10 mouse cellular contexts compared by ENCODE assay signal in genomic region chr2:168990061-168990753, GRCm38 (mm10). TPM values are rescaled to one million over a fixed set of nuclear protein-coding genes. Genes with fewer than 3 reads are reported as not detected.
DNase-seq lines count a peak whose midpoint lies in the region; ATAC-seq and TF ChIP-seq lines count a peak whose summit lies in the region.
"Had no signal": no experiment of that assay in that cellular context is flagged by ENCODE, and none has a peak within 500 bp of the region (broad histone marks: within the 10 kb centered on the region; RNA-seq: fewer than 3 reads in every experiment).

No protein-coding gene starts in this region.

- intact Hi-C loops in gastrocnemius, postnatal 14 days (cut with DNase I; ENCODE audit: low total_unique reads) = no loop called here

- no peaks in the 10 kb centered on the region for H3K36me3 ChIP-seq in embryonic facial prominence, embryonic 11.5 days (replicated peaks; ENCODE audit: control insufficient read depth, insufficient read depth, low read depth, low read length)
- H3K36me3 ChIP-seq in embryonic facial prominence, embryonic 10.5 days (replicated peaks) = peaks cover 8% of the 10 kb centered on the region; the same call in 1 of the 2 replicates
- no peaks in the 10 kb centered on the region for H3K36me3 ChIP-seq in liver, postnatal 0 days (replicated peaks; ENCODE audit: insufficient read depth, low read length)
- H3K36me3 ChIP-seq in liver, embryonic 12.5 days = no peaks in the 10 kb centered on the region
- no peaks in the 10 kb centered on the region for H3K36me3 ChIP-seq in hindbrain, embryonic 13.5 days
- no peaks in the 10 kb centered on the region for H3K36me3 ChIP-seq in neural tube, embryonic 15.5 days
- H3K36me3 ChIP-seq: embryonic facial prominence, embryonic 15.5 days; stomach, embryonic 15.5 days had no signal

- H3K9ac ChIP-seq in embryonic facial prominence, embryonic 11.5 days (replicated peaks; ENCODE audit: low read length) = no peak overlapping the region
- no peak overlapping the region for H3K9ac ChIP-seq in liver, postnatal 0 days (replicated peaks)
- H3K9ac ChIP-seq in liver, embryonic 12.5 days = no peak overlapping the region
- H3K9ac ChIP-seq in hindbrain, embryonic 13.5 days = peak overlapping the region; percentile 29; the same call in 1 of the 2 replicates
- peak overlapping the region; percentile 30; the same call in 1 of the 2 replicates for H3K9ac ChIP-seq in neural tube, embryonic 15.5 days (replicated peaks)
- H3K9ac ChIP-seq: embryonic facial prominence, embryonic 15.5 days; stomach, embryonic 15.5 days had no signal

- DNase-seq in embryonic facial prominence, embryonic 11.5 days (ENCODE audit: low spot score) = peak; percentile 72
- no peak for DNase-seq in embryonic facial prominence, embryonic 10.5 days (ENCODE audit: low spot score)
- no peak for DNase-seq in liver, postnatal 0 days
- DNase-seq in gastrocnemius, postnatal 14 days = no peak
- DNase-seq in frontal cortex, postnatal 25 days (ENCODE audit: low spot score in 2 of 2) = no peak

- no peaks in the 10 kb centered on the region for H3K27me3 ChIP-seq in embryonic facial prominence, embryonic 11.5 days (ENCODE audit: control insufficient read depth, insufficient read depth, low read length)
- H3K27me3 ChIP-seq in embryonic facial prominence, embryonic 10.5 days (replicated peaks; ENCODE audit: low read depth, poor library complexity, severe bottlenecking) = no peaks in the 10 kb centered on the region
- no peaks in the 10 kb centered on the region for H3K27me3 ChIP-seq in liver, postnatal 0 days (ENCODE audit: insufficient read depth, low read length)
- H3K27me3 ChIP-seq in liver, embryonic 12.5 days (replicated peaks) = no peaks in the 10 kb centered on the region
- no peaks in the 10 kb centered on the region for H3K27me3 ChIP-seq in hindbrain, embryonic 13.5 days
- H3K27me3 ChIP-seq in neural tube, embryonic 15.5 days (replicated peaks) = no peaks in the 10 kb centered on the region
- H3K27me3 ChIP-seq: embryonic facial prominence, embryonic 15.5 days; stomach, embryonic 15.5 days had no signal

- 59% methylated on average over 13 of the region's 13 CpGs for WGBS in embryonic facial prominence, embryonic 11.5 days
- WGBS in embryonic facial prominence, embryonic 10.5 days = 63% methylated on average over 13 of the region's 13 CpGs
- WGBS in liver, postnatal 0 days (ENCODE audit: insufficient replicate concordance) = 59% methylated on average over 13 of the region's 13 CpGs
- WGBS in liver, embryonic 12.5 days (ENCODE audit: insufficient replicate concordance) = 57% methylated on average over 13 of the region's 13 CpGs
- 46% methylated on average over 13 of the region's 13 CpGs for WGBS in hindbrain, embryonic 13.5 days
- 51% methylated on average over 13 of the region's 13 CpGs for WGBS in neural tube, embryonic 15.5 days

- H3K4me3 ChIP-seq in embryonic facial prominence, embryonic 11.5 days (ENCODE audit: low read depth, low read length) = no peak overlapping the region
- H3K4me3 ChIP-seq in embryonic facial prominence, embryonic 10.5 days = no peak overlapping the region
- H3K4me3 ChIP-seq in liver, postnatal 0 days (ENCODE audit: low read depth, low read length) = no peak overlapping the region
- H3K4me3 ChIP-seq in liver, embryonic 12.5 days = no peak overlapping the region
- no peak overlapping the region for H3K4me3 ChIP-seq in hindbrain, embryonic 13.5 days
- no peak overlapping the region for H3K4me3 ChIP-seq in neural tube, embryonic 15.5 days (replicated peaks)
- H3K4me3 ChIP-seq: embryonic facial prominence, embryonic 15.5 days; stomach, embryonic 15.5 days had no signal

- H3K27ac ChIP-seq in embryonic facial prominence, embryonic 11.5 days (replicated peaks; ENCODE audit: low read depth, low read length) = no peak overlapping the region
- H3K27ac ChIP-seq in embryonic facial prominence, embryonic 10.5 days (replicated peaks) = no peak overlapping the region
- no peak overlapping the region for H3K27ac ChIP-seq in liver, postnatal 0 days (ENCODE audit: low read depth)
- no peak overlapping the region for H3K27ac ChIP-seq in liver, embryonic 12.5 days
- peak overlapping the region; percentile 77 for H3K27ac ChIP-seq in hindbrain, embryonic 13.5 days
- peak overlapping the region; percentile 73; the same call in 1 of the 2 replicates for H3K27ac ChIP-seq in neural tube, embryonic 15.5 days (replicated peaks)
- H3K27ac ChIP-seq: embryonic facial prominence, embryonic 15.5 days; stomach, embryonic 15.5 days had no signal

- no peak for ATAC-seq in embryonic facial prominence, embryonic 11.5 days (replicated peaks; ENCODE audit: insufficient number of reproducible peaks, low FRiP score, low TSS enrichment, low read depth)
- no peak for ATAC-seq in liver, postnatal 0 days
- no peak for ATAC-seq in liver, embryonic 12.5 days
- no peak for ATAC-seq in hindbrain, embryonic 13.5 days (ENCODE audit: low FRiP score)
- ATAC-seq in neural tube, embryonic 15.5 days (ENCODE audit: low FRiP score) = no peak

- no peaks in the 10 kb centered on the region for H3K4me1 ChIP-seq in embryonic facial prominence, embryonic 11.5 days (ENCODE audit: control insufficient read depth, insufficient read depth, low read length)
- no peaks in the 10 kb centered on the region; the same call in 1 of the 2 replicates for H3K4me1 ChIP-seq in embryonic facial prominence, embryonic 10.5 days
- H3K4me1 ChIP-seq in liver, postnatal 0 days (ENCODE audit: insufficient read depth) = no peaks in the 10 kb centered on the region
- H3K4me1 ChIP-seq in liver, embryonic 12.5 days = no peaks in the 10 kb centered on the region
- peaks cover 15% of the 10 kb centered on the region for H3K4me1 ChIP-seq in hindbrain, embryonic 13.5 days (replicated peaks)
- H3K4me1 ChIP-seq in neural tube, embryonic 15.5 days = peaks cover 9% of the 10 kb centered on the region

- no peak for TF ChIP-seq EP300 in liver, postnatal 0 days (IDR thresholded peaks at IDR 0.05; ENCODE audit: low read depth)

- H3K4me2 ChIP-seq in embryonic facial prominence, embryonic 11.5 days (ENCODE audit: low read depth, low read length) = no peak overlapping the region
- H3K4me2 ChIP-seq in liver, postnatal 0 days (ENCODE audit: low read depth, low read length) = no peak overlapping the region
- no peak overlapping the region for H3K4me2 ChIP-seq in liver, embryonic 12.5 days
- H3K4me2 ChIP-seq in hindbrain, embryonic 13.5 days = peak overlapping the region; percentile 29
- H3K4me2 ChIP-seq in neural tube, embryonic 15.5 days = peak overlapping the region; percentile 42
- H3K4me2 ChIP-seq: embryonic facial prominence, embryonic 15.5 days; stomach, embryonic 15.5 days had no signal

- TF ChIP-seq CTCF in liver, postnatal 0 days (IDR thresholded peaks at IDR 0.05; ENCODE audit: low read depth) = peak; percentile 51

- no peaks in the 10 kb centered on the region for H3K9me3 ChIP-seq in embryonic facial prominence, embryonic 11.5 days (replicated peaks; ENCODE audit: control insufficient read depth, low read length)
- no peaks in the 10 kb centered on the region for H3K9me3 ChIP-seq in embryonic facial prominence, embryonic 10.5 days
- H3K9me3 ChIP-seq in liver, postnatal 0 days (ENCODE audit: low read length) = peaks cover 2% of the 10 kb centered on the region; the same call in 1 of the 2 replicates
- H3K9me3 ChIP-seq in liver, embryonic 12.5 days (replicated peaks) = 0 out of 2 replicates have a peak, but pooled peaks cover 5% of the 10 kb centered on the region
- H3K9me3 ChIP-seq in hindbrain, embryonic 13.5 days = no peaks in the 10 kb centered on the region
- H3K9me3 ChIP-seq in neural tube, embryonic 15.5 days (replicated peaks) = no peaks in the 10 kb centered on the region
- H3K9me3 ChIP-seq: embryonic facial prominence, embryonic 15.5 days; stomach, embryonic 15.5 days had no signal

RNA-seq across cellular contexts. Expression of gene Zfp64, which starts 34.8 kb away (rescaled TPM):
- polyA plus RNA-seq in embryonic facial prominence, embryonic 11.5 days (2014; fragmentation: Nextera tagmentation; extraction: Ambion mirVana) = 42.1 and 44.0 TPM in 2 replicates
- polyA plus RNA-seq in embryonic facial prominence, embryonic 10.5 days (2016; fragmentation: Nextera tagmentation; extraction: Ambion mirVana) = 44.6 and 47.4 TPM in 2 replicates
- polyA plus RNA-seq in liver, postnatal 0 days (2015; fragmentation: Nextera tagmentation; extraction: Ambion mirVana) = 7.1 and 7.2 TPM in 2 replicates
- polyA plus RNA-seq in liver, embryonic 12.5 days (2016; fragmentation: Nextera tagmentation; extraction: Ambion mirVana) = 16.6 and 18.8 TPM in 2 replicates
- polyA plus RNA-seq in hindbrain, embryonic 13.5 days (2015; fragmentation: Nextera tagmentation; extraction: Ambion mirVana) = 28.7 and 30.2 TPM in 2 replicates
- polyA plus RNA-seq in neural tube, embryonic 15.5 days (2015; fragmentation: Nextera tagmentation; extraction: Ambion mirVana) = 24.1 and 28.4 TPM in 2 replicates
- total RNA-seq in gastrocnemius, postnatal 14 days (2021) = 1 to 10 TPM; 7.8 to 8.0 TPM

Comparison
In these comparisons a context has a peak if more than half of its experiments do, and no peak if none do; other contexts are left out.
1. H3K27ac ChIP-seq: peak in hindbrain, embryonic 13.5 days (single experiment) and neural tube, embryonic 15.5 days (single experiment); none in embryonic facial prominence, embryonic 11.5 days (single experiment), embryonic facial prominence, embryonic 10.5 days (single experiment), liver, postnatal 0 days (single experiment) and liver, embryonic 12.5 days (single experiment).
2. H3K4me2 ChIP-seq: peak in hindbrain, embryonic 13.5 days (single experiment) and neural tube, embryonic 15.5 days (single experiment); none in embryonic facial prominence, embryonic 11.5 days (single experiment), liver, postnatal 0 days (single experiment) and liver, embryonic 12.5 days (single experiment).
3. H3K9ac ChIP-seq: peak in hindbrain, embryonic 13.5 days (single experiment) and neural tube, embryonic 15.5 days (single experiment); none in embryonic facial prominence, embryonic 11.5 days (single experiment), liver, postnatal 0 days (single experiment) and liver, embryonic 12.5 days (single experiment).